Mouse (Mus musculus) spleen, adult 2 months (tissue): ENCODE measurements around the gene Gli2.

ENCODE experiments used
- CTCF ChIP-seq: fragments of 200-500 bp; IDR thresholded peaks from 2 replicates; pipeline ENCODE4 v1.5.1; 2011; ENCODE audit warnings: mild to moderate bottlenecking, inconsistent platforms; ENCODE audit not compliant: insufficient read depth, insufficient read length, insufficient replicate concordance; ENCODE audit errors: extremely low read depth
- POLR2A ChIP-seq: fragments of 200-500 bp; IDR thresholded peaks from 2 replicates; pipeline ENCODE4 v1.6.1; 2011; ENCODE audit warnings: low read depth, low read length, inconsistent platforms

DNA sequence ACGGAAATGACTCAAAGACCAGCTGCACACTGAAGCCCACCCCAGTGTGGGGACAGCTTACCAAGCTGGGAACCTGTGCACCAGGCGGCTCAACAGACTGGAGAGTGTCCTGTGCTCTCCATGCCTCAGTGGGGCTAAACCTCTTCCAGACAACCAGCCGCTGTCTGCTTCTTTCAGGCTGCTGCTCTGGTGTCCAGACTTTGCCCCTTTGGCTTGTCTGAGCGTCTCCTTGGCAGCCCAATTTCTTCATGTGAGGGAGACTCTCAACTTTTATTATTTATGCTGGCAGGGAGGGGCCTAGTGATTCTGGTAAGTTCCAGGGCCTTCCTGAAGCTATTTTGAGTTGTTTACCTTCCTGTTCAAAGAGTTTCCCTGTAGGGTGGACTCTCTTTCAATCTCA is 2.4 kb upstream of the Gli2 start:
- no peak for TF ChIP-seq POLR2A
- TF ChIP-seq CTCF: no peak
